20 mouse cellular contexts compared by ENCODE assay signal in the genomic region with DNA sequence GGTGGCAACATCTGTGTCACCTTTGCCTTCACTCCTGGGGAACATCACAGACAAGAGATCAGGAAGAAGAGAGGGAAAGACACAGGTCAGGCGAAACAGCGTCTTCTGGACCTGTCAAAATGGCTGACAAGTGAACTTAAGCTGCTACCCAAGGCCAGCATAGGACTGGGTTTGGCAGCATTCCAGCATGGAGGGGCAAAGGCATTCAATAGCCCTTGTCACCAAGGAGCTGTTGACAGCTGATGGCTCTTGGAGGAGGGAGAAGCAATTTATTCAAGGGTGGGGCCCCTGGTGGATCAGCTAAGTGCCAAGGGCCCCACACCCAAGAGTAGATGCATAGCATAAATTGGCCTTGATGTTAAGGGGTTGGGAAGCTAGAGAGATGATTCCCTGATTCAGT. TPM values are rescaled to one million over a fixed set of nuclear protein-coding genes. Genes with fewer than 3 reads are reported as not detected.
A peak's percentile ranks its signal among the peaks of the same experiment; 100 is the strongest.
DNase-seq lines count a peak whose midpoint lies in the region; ATAC-seq and TF ChIP-seq lines count a peak whose summit lies in the region.
"Had no signal": no experiment of that assay in that cellular context is flagged by ENCODE, and none has a peak within 500 bp of the region (broad histone marks: within the 10 kb centered on the region; RNA-seq: fewer than 3 reads in every experiment).

No protein-coding gene starts in this region.

- no peak overlapping the region for H3K27ac ChIP-seq in forebrain, embryonic 16.5 days (ENCODE audit: low read length)
- no peak overlapping the region for H3K27ac ChIP-seq in forebrain, embryonic 10.5 days
- H3K27ac ChIP-seq in intestine, embryonic 15.5 days: no peak overlapping the region
- no peak overlapping the region for H3K27ac ChIP-seq in intestine, postnatal 0 days (ENCODE audit: low read depth, low read length)
- H3K27ac ChIP-seq: forebrain, embryonic 12.5 days; gastrocnemius, adult 2 months; hindbrain, embryonic 10.5 days; neural tube, embryonic 15.5 days had no signal

- no peak overlapping the region for H3K9ac ChIP-seq in forebrain, embryonic 16.5 days (replicated peaks; ENCODE audit: low read depth, low read length)
- H3K9ac ChIP-seq in intestine, embryonic 15.5 days: no peak overlapping the region
- H3K9ac ChIP-seq in intestine, postnatal 0 days (ENCODE audit: low read depth, low read length): no peak overlapping the region
- H3K9ac ChIP-seq: embryonic facial prominence, embryonic 15.5 days; forebrain, embryonic 12.5 days; lung, embryonic 15.5 days; neural tube, embryonic 15.5 days had no signal

- H3K27me3 ChIP-seq in forebrain, embryonic 16.5 days (replicated peaks; ENCODE audit: control insufficient read depth, insufficient read depth, low read length): no peaks in the 10 kb centered on the region
- H3K27me3 ChIP-seq in forebrain, embryonic 10.5 days (ENCODE audit: poor library complexity, severe bottlenecking): no peaks in the 10 kb centered on the region
- no peaks in the 10 kb centered on the region for H3K27me3 ChIP-seq in intestine, embryonic 15.5 days (replicated peaks)
- no peaks in the 10 kb centered on the region for H3K27me3 ChIP-seq in intestine, postnatal 0 days (replicated peaks; ENCODE audit: control insufficient read depth, insufficient read depth, low read length)
- H3K27me3 ChIP-seq: embryonic facial prominence, embryonic 15.5 days; forebrain, embryonic 12.5 days; lung, embryonic 15.5 days; neural tube, embryonic 15.5 days had no signal

- DNase-seq in forebrain, embryonic 10.5 days (ENCODE audit: extremely low spot score, low spot score): no peak
- peak; percentile 44 for DNase-seq in retina, postnatal 1 day
- DNase-seq in retina, embryonic 14.5 days (ENCODE audit: low spot score): no peak
- DNase-seq in natural killer cell, adult 2 months (ENCODE audit: low spot score in 2 of 2): no peak
- DNase-seq: adrenal gland, adult 2 months; B cell, adult 2 months; cerebellum, adult 8-10 months; gastrocnemius, adult 2 months; heart, adult 18-20 months; kidney, adult 8-10 months; kidney, postnatal 36 days; thymus, postnatal 36 days had no signal

- no peaks in the 10 kb centered on the region for H3K36me3 ChIP-seq in forebrain, embryonic 16.5 days (ENCODE audit: control insufficient read depth, insufficient read depth)
- no peaks in the 10 kb centered on the region for H3K36me3 ChIP-seq in forebrain, embryonic 10.5 days (replicated peaks)
- H3K36me3 ChIP-seq in intestine, embryonic 15.5 days: no peaks in the 10 kb centered on the region
- no peaks in the 10 kb centered on the region for H3K36me3 ChIP-seq in intestine, postnatal 0 days (ENCODE audit: control insufficient read depth, insufficient read depth)
- H3K36me3 ChIP-seq: embryonic facial prominence, embryonic 15.5 days; forebrain, embryonic 12.5 days; hindbrain, embryonic 10.5 days; lung, embryonic 15.5 days; neural tube, embryonic 15.5 days had no signal

- no peak for TF ChIP-seq CTCF in intestine, postnatal 0 days (IDR thresholded peaks at IDR 0.05; ENCODE audit: low read depth)

- H3K4me1 ChIP-seq in forebrain, embryonic 16.5 days (replicated peaks; ENCODE audit: control insufficient read depth, insufficient read depth, low read length): peaks cover 8% of the 10 kb centered on the region
- peaks cover 18% of the 10 kb centered on the region for H3K4me1 ChIP-seq in forebrain, embryonic 10.5 days
- H3K4me1 ChIP-seq in intestine, embryonic 15.5 days (replicated peaks): peaks cover 12% of the 10 kb centered on the region; the same call in 1 of the 2 replicates
- peaks cover 3% of the 10 kb centered on the region; the same call in 1 of the 2 replicates for H3K4me1 ChIP-seq in intestine, postnatal 0 days (replicated peaks; ENCODE audit: control insufficient read depth, insufficient read depth, low read length)

- WGBS in forebrain, embryonic 16.5 days: 38% methylated on average over 2 of the region's 2 CpGs
- WGBS in forebrain, embryonic 10.5 days: 93% methylated on average over 2 of the region's 2 CpGs
- 61% methylated on average over 2 of the region's 2 CpGs for WGBS in intestine, embryonic 15.5 days
- 71% methylated on average over 2 of the region's 2 CpGs for whole genome bisulfite sequencing in intestine, postnatal 0 days

- ATAC-seq in forebrain, embryonic 16.5 days: 0 out of 2 replicates have a peak, but pooled peaks have one; percentile 18
- ATAC-seq in intestine, embryonic 15.5 days: peak; percentile 44; the same call in 1 of the 2 replicates
- no peak for ATAC-seq in intestine, postnatal 0 days

- no peaks in the 10 kb centered on the region for H3K9me3 ChIP-seq in forebrain, embryonic 16.5 days (ENCODE audit: control insufficient read depth, low read length)
- no peaks in the 10 kb centered on the region for H3K9me3 ChIP-seq in forebrain, embryonic 10.5 days
- no peaks in the 10 kb centered on the region for H3K9me3 ChIP-seq in intestine, embryonic 15.5 days
- H3K9me3 ChIP-seq in intestine, postnatal 0 days (ENCODE audit: control insufficient read depth): no peaks in the 10 kb centered on the region
- H3K9me3 ChIP-seq: embryonic facial prominence, embryonic 15.5 days; forebrain, embryonic 12.5 days; hindbrain, embryonic 10.5 days; lung, embryonic 15.5 days; neural tube, embryonic 15.5 days had no signal

- no peak overlapping the region for H3K4me2 ChIP-seq in forebrain, embryonic 16.5 days (ENCODE audit: low read length)
- no peak overlapping the region for H3K4me2 ChIP-seq in intestine, embryonic 15.5 days (replicated peaks)
- no peak overlapping the region for H3K4me2 ChIP-seq in intestine, postnatal 0 days (replicated peaks; ENCODE audit: low read depth)
- H3K4me2 ChIP-seq: embryonic facial prominence, embryonic 15.5 days; forebrain, embryonic 12.5 days; lung, embryonic 15.5 days; neural tube, embryonic 15.5 days had no signal

- no peak overlapping the region for H3K4me3 ChIP-seq in forebrain, embryonic 16.5 days (replicated peaks; ENCODE audit: low read length)
- no peak overlapping the region for H3K4me3 ChIP-seq in forebrain, embryonic 10.5 days
- no peak overlapping the region for H3K4me3 ChIP-seq in intestine, embryonic 15.5 days (replicated peaks)
- H3K4me3 ChIP-seq in intestine, postnatal 0 days (ENCODE audit: low read depth, low read length): no peak overlapping the region
- H3K4me3 ChIP-seq: embryonic facial prominence, embryonic 15.5 days; forebrain, embryonic 12.5 days; gastrocnemius, adult 2 months; hindbrain, embryonic 10.5 days; lung, embryonic 15.5 days; neural tube, embryonic 15.5 days had no signal

RNA-seq across cellular contexts. Expression of gene Fndc7, which starts 10.7 kb away (rescaled TPM):
- not detected in 2 replicates for polyA plus RNA-seq in forebrain, embryonic 16.5 days (2015; fragmentation: Nextera tagmentation; extraction: Ambion mirVana)
- polyA plus RNA-seq in forebrain, embryonic 10.5 days (2016; fragmentation: Nextera tagmentation; extraction: Ambion mirVana): not detected in 2 replicates
- 0.05 and 0.14 TPM in 2 replicates for polyA plus RNA-seq in intestine, embryonic 15.5 days (2015; fragmentation: Nextera tagmentation; extraction: Ambion mirVana)
- 0.05 TPM in 1 of 2 replicates, not detected in the other for polyA plus RNA-seq in intestine, postnatal 0 days (2015; fragmentation: Nextera tagmentation; extraction: Ambion mirVana)
- polyA plus RNA-seq: forebrain, embryonic 12.5 days had no signal

RNA-seq across cellular contexts. Expression of gene Prpf38b, which starts 32.4 kb away (rescaled TPM):
- polyA plus RNA-seq in forebrain, embryonic 16.5 days (2015; fragmentation: Nextera tagmentation; extraction: Ambion mirVana): 59.0 and 66.5 TPM in 2 replicates
- polyA plus RNA-seq in forebrain, embryonic 10.5 days (2016; fragmentation: Nextera tagmentation; extraction: Ambion mirVana): 67.5 and 78.3 TPM in 2 replicates
- 74.4 and 79.3 TPM in 2 replicates for polyA plus RNA-seq in intestine, embryonic 15.5 days (2015; fragmentation: Nextera tagmentation; extraction: Ambion mirVana)
- 29.5 and 38.0 TPM in 2 replicates for polyA plus RNA-seq in intestine, postnatal 0 days (2015; fragmentation: Nextera tagmentation; extraction: Ambion mirVana)

RNA-seq across cellular contexts. Expression of gene Stxbp3, which starts 38.8 kb away (rescaled TPM):
- polyA plus RNA-seq in forebrain, embryonic 16.5 days (2015; fragmentation: Nextera tagmentation; extraction: Ambion mirVana): 12.8 and 14.5 TPM in 2 replicates
- polyA plus RNA-seq in forebrain, embryonic 10.5 days (2016; fragmentation: Nextera tagmentation; extraction: Ambion mirVana): 23.9 and 24.4 TPM in 2 replicates
- 44.3 and 46.0 TPM in 2 replicates for polyA plus RNA-seq in intestine, embryonic 15.5 days (2015; fragmentation: Nextera tagmentation; extraction: Ambion mirVana)
- polyA plus RNA-seq in intestine, postnatal 0 days (2015; fragmentation: Nextera tagmentation; extraction: Ambion mirVana): 40.5 and 48.6 TPM in 2 replicates
